Mouse (Mus musculus): Measurements from ENCODE around the gene Dpm1.

- TF ChIP-seq CTCF (IDR thresholded peaks at IDR 0.05) = no peak
- TF ChIP-seq EP300 (IDR thresholded peaks at IDR 0.05) = no peak
Observed at GRCm38 (mm10) chr2:168259046-168259445, 28.7 kb upstream of the Dpm1 start.
